Mouse (Mus musculus): ENCODE data around the gene Cfap43. TPM values are rescaled to one million over a fixed set of nuclear protein-coding genes. Genes with fewer than 3 reads are reported as not detected.
A peak's percentile ranks its signal among the peaks of the same experiment; 100 is the strongest.

The Cfap43 gene
- total and polyA plus RNA-seq, 2 experiments from 2014 or later: 2.8 TPM

DNA sequence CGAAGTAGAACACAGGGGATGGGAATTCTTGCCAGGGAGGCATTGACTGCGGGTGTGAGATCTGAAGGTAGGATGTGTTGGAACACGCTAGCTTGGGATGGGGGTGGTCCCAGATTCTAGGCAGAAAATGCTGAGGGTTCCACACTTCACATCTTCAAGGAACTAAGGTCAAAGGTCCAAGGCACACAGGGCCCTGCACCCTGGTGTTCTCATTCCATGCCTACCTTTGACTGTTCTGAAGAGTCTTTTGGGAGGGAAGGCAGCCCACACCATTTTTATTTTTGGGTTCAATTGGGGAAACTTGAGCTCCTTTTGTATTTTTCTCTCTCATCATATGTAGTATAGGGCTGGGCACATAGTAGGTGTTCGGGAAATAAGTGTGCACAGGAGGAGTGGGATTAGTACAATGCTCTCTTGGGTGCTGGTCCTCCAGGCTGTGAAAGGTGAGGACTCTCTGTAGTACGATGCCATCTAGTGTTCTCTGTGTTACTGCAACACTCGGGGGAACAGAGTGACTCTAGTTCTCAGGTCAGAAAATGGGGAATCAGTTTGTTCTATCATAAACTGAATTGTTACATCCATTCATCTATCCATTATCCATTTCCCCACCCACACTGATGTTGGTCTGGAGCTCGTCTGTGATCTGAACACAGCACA, 13.0 kb upstream of the Cfap43 start:
- Histone ChIP-seq H3K4me2 (ENCODE audit: low read depth, low read length) (no peak overlapping the region), H3K36me3 (ENCODE audit: insufficient read depth, low read length) (no peaks in the 10 kb centered on the region), H3K27ac (no peak overlapping the region), H3K4me1 (ENCODE audit: insufficient read depth, low read length) (no peaks in the 10 kb centered on the region), H3K27me3 (ENCODE audit: insufficient read depth, low read length) (no peaks in the 10 kb centered on the region), H3K4me3 (ENCODE audit: low read length) (no peak overlapping the region), H3K9me3 (ENCODE audit: low read length) (no peaks in the 10 kb centered on the region), H3K9ac (replicated peaks; ENCODE audit: low read length) (no peak overlapping the region)
- DNase-seq (ENCODE audit: low spot score): peak; percentile 81
- peak; percentile 51; the same call in 1 of the 2 replicates for ATAC-seq
- peak; percentile 82 for TF ChIP-seq CTCF (IDR thresholded peaks at IDR 0.05; ENCODE audit: low read depth)
- 42% methylated on average over 7 of the region's 7 CpGs for WGBS

DNA sequence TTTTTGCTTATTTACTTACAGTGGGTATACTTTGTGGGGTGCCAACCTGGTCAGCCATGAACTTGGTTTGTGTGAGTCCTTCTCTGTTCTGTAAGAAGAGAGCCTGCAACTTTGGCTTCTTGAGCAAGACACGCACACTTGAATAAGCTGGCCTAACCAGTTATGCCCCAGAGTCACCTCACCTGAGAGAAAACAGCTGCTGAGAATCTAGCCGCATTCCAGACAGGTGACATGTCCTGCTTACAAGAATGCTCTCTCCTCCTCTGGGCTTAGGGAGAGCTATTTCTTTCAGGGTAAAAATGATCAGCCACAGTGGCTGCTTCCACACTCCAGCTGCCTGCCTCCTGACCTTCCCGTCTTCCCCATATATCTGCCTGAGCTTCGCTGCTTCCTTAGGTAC, 10.0 kb upstream of the Cfap43 start:
- TF ChIP-seq CTCF (IDR thresholded peaks at IDR 0.05; ENCODE audit: low read depth): no peak
- 78% methylated on average over 4 of the region's 4 CpGs for WGBS
- Histone ChIP-seq H3K27ac (no peak overlapping the region), H3K9ac (replicated peaks; ENCODE audit: low read length) (no peak overlapping the region), H3K27me3 (ENCODE audit: insufficient read depth, low read length) (no peaks in the 10 kb centered on the region), H3K4me1 (ENCODE audit: insufficient read depth, low read length) (no peaks in the 10 kb centered on the region), H3K9me3 (ENCODE audit: low read length) (no peaks in the 10 kb centered on the region), H3K4me3 (ENCODE audit: low read length) (no peak overlapping the region), H3K4me2 (ENCODE audit: low read depth, low read length) (no peak overlapping the region), H3K36me3 (ENCODE audit: insufficient read depth, low read length) (no peaks in the 10 kb centered on the region)
- DNase-seq (ENCODE audit: low spot score) (no peak), ATAC-seq (no peak)

DNA sequence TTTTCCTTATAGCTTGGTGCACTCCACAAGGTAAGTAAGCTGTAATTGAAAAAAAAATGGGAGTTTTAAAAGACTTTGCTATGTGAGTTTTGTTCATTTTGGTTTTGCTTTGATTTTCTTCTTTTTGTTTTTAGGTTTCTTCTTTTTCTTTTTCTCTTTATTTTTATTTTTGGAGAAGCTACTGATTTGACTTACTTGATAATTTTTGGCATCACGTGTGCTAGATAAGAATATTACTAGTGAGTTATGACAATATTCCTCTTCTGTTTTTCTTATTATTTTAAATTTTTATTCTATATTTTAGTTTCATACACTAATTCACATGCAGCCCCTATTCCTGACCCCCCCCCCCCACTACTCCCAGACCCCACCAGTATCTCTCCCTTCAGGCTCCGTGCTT, 7.9 kb upstream of the Cfap43 start:
- no peaks in the 10 kb centered on the region for H3K4me1 ChIP-seq (ENCODE audit: insufficient read depth, low read length)
- TF ChIP-seq CTCF (IDR thresholded peaks at IDR 0.05; ENCODE audit: low read depth): no peak
- H3K9me3 ChIP-seq (ENCODE audit: low read length): no peaks in the 10 kb centered on the region
- H3K27me3 ChIP-seq (ENCODE audit: insufficient read depth, low read length): no peaks in the 10 kb centered on the region
- H3K27ac ChIP-seq: no peak overlapping the region
- no peak overlapping the region for H3K4me3 ChIP-seq (ENCODE audit: low read length)
- DNase-seq (ENCODE audit: low spot score) (no peak), ATAC-seq (no peak)
- no peak overlapping the region for H3K4me2 ChIP-seq (ENCODE audit: low read depth, low read length)
- H3K36me3 ChIP-seq (ENCODE audit: insufficient read depth, low read length): no peaks in the 10 kb centered on the region
- H3K9ac ChIP-seq (replicated peaks; ENCODE audit: low read length): no peak overlapping the region
- WGBS: 94% methylated on average over 2 of the region's 2 CpGs

DNA sequence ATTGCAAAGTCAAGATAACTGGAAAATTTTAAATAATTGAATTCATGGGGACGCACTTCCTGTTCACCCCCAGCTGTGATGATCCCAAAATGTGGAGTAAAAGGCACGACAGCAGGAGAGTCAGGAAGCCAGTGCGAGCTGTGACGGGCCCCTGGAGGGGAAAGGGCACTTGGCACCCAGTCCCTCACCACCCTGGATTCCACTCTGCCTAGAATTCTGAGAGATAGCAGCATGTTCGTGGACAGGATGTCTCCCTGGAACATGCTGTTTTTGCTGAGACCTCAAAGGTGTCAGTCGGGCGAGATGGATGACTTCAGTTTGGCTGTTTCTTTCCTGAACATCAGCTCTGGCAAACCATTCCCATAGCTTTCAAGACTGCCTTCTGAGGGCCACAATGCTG, 6.7 kb upstream of the Cfap43 start:
- Histone ChIP-seq H3K36me3 (ENCODE audit: insufficient read depth, low read length) (no peaks in the 10 kb centered on the region), H3K27ac (no peak overlapping the region), H3K9me3 (ENCODE audit: low read length) (no peaks in the 10 kb centered on the region), H3K4me2 (ENCODE audit: low read depth, low read length) (no peak overlapping the region), H3K9ac (replicated peaks; ENCODE audit: low read length) (no peak overlapping the region), H3K27me3 (ENCODE audit: insufficient read depth, low read length) (no peaks in the 10 kb centered on the region), H3K4me1 (ENCODE audit: insufficient read depth, low read length) (no peaks in the 10 kb centered on the region), H3K4me3 (ENCODE audit: low read length) (no peak overlapping the region)
- DNase-seq (ENCODE audit: low spot score) (no peak), ATAC-seq (no peak)
- TF ChIP-seq CTCF (IDR thresholded peaks at IDR 0.05; ENCODE audit: low read depth): no peak
- 79% methylated on average over 7 of the region's 7 CpGs for WGBS

DNA sequence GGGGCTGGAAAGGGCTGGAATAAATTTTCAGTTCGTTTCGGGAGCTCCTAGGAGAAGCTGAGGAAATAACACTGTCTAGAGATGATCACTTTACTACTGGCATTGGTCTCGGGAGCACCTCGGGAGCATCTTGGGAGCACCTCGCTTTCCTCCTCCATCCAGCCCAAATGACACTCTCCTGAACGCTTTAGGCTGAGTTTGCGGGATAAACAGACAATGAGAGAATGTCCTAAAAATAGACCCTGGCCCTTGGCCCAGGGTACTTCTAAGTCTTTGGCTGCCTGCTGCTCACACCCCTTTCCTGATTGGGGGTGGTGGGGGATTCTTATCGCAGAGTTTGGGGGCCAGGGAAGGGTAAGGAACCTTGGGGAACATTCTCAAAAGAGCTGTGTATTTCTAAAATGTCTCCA, 884 bp upstream of the Cfap43 start:
- DNase-seq (ENCODE audit: low spot score): no peak
- H3K36me3 ChIP-seq (ENCODE audit: insufficient read depth, low read length): no peaks in the 10 kb centered on the region
- H3K4me1 ChIP-seq (ENCODE audit: insufficient read depth, low read length): no peaks in the 10 kb centered on the region
- no peaks in the 10 kb centered on the region for H3K9me3 ChIP-seq (ENCODE audit: low read length)
- TF ChIP-seq CTCF (IDR thresholded peaks at IDR 0.05; ENCODE audit: low read depth): no peak
- H3K4me2 ChIP-seq (ENCODE audit: low read depth, low read length): peak overlapping the region; percentile 97
- ATAC-seq: 0 out of 2 replicates have a peak, but pooled peaks have one; percentile 3
- peak overlapping the region; percentile 81; the same call in 1 of the 2 replicates for H3K27ac ChIP-seq
- H3K9ac ChIP-seq (replicated peaks; ENCODE audit: low read length): peak overlapping the region; percentile 70; the same call in 1 of the 2 replicates
- H3K27me3 ChIP-seq (ENCODE audit: insufficient read depth, low read length): no peaks in the 10 kb centered on the region
- peak overlapping the region; percentile 83 for H3K4me3 ChIP-seq (ENCODE audit: low read length)
- 5% methylated on average over 8 of the region's 8 CpGs for WGBS

DNA sequence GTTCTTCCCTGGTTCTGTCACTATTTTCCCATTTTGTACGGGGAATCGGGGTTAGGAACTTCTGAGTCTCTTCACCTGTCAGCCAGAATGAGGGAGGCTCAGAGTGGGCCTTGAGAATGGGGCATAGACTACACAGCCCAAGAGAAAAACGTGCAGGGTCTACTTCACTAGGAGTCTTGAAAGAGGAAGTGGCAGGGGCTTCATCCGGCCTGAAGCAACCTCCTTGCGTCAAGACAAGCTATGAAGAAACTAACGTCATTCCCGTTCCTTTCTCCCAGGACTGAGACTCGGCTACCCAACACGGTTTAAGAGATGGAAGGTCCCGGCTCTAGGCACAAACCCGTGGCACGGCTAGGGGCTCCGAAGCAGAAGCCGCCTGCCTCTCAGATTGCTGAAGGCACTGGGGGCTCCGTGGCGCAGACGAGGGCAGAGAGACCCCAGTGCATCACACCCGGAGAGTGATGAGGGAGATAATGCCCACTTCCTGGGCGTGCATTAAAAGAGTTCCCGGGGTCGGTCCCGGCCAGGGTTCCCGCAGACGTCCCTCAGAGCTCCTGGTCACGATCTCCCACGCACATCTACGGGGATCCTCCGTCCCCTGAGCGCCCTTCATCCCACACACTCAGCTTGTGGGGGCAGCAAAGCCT, 509 bp downstream of the Cfap43 start:
- Histone ChIP-seq H3K4me2 (ENCODE audit: low read depth, low read length) (peak overlapping the region; percentile 97), H3K36me3 (ENCODE audit: insufficient read depth, low read length) (no peaks in the 10 kb centered on the region), H3K9ac (replicated peaks; ENCODE audit: low read length) (peak overlapping the region; percentile 70), H3K4me3 (ENCODE audit: low read length) (peak overlapping the region; percentile 83), H3K27ac (peak overlapping the region; percentile 81), H3K9me3 (ENCODE audit: low read length) (no peaks in the 10 kb centered on the region), H3K4me1 (ENCODE audit: insufficient read depth, low read length) (no peaks in the 10 kb centered on the region), H3K27me3 (ENCODE audit: insufficient read depth, low read length) (no peaks in the 10 kb centered on the region)
- 1% methylated on average over 29 of the region's 29 CpGs for WGBS
- no peak for TF ChIP-seq CTCF (IDR thresholded peaks at IDR 0.05; ENCODE audit: low read depth)
- ATAC-seq (peak; percentile 54), DNase-seq (ENCODE audit: low spot score) (peak; percentile 25)

DNA sequence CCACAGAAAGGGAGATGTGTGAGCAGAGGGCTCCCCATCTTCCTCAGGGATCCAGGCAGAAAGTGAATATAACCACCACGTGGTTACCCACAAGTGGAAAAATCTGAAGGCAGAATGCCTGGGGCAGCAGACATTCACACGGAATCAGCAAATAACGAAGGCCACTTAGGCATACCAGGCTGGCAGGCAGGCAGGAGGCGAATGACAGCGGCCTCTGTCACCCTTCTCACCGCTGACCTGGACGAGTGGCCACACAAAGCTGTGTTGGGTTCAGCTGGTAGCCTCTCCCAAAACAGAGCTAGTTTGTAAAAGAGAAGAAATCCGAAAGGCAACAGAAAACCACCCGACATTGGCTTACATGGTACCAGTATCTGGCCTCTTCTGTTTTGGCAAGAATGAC, 1.1 kb downstream of the Cfap43 start:
- Histone ChIP-seq H3K4me2 (ENCODE audit: low read depth, low read length) (peak overlapping the region; percentile 97), H3K27me3 (ENCODE audit: insufficient read depth, low read length) (no peaks in the 10 kb centered on the region), H3K4me3 (ENCODE audit: low read length) (peak overlapping the region; percentile 83), H3K4me1 (ENCODE audit: insufficient read depth, low read length) (no peaks in the 10 kb centered on the region), H3K9me3 (ENCODE audit: low read length) (no peaks in the 10 kb centered on the region), H3K27ac (no peak overlapping the region), H3K9ac (replicated peaks; ENCODE audit: low read length) (no peak overlapping the region), H3K36me3 (ENCODE audit: insufficient read depth, low read length) (no peaks in the 10 kb centered on the region)
- DNase-seq (ENCODE audit: low spot score) (no peak), ATAC-seq (0 out of 2 replicates have a peak, but pooled peaks have one; percentile 2)
- WGBS: 18% methylated on average over 9 of the region's 9 CpGs
- TF ChIP-seq CTCF (IDR thresholded peaks at IDR 0.05; ENCODE audit: low read depth): no peak
